Mouse (Mus musculus): ENCODE results near the gene Gfpt2. TPM values are rescaled to one million over a fixed set of nuclear protein-coding genes. Genes with fewer than 3 reads are reported as not detected.

Gene Gfpt2
- polyA plus RNA-seq, 1 experiment from 2014 or later, result 12.6 TPM

GRCm38 (mm10) chr11:49876948-49877817 is 83.2 kb downstream of the Gfpt2 start:
- Histone ChIP-seq H3K4me1 (ENCODE audit: control insufficient read depth, insufficient read depth, low read length) (no peaks in the 10 kb centered on the region), H3K4me3 (ENCODE audit: low read length) (no peak overlapping the region), H3K27me3 (ENCODE audit: control insufficient read depth, insufficient read depth, low read length) (no peaks in the 10 kb centered on the region), H3K4me2 (replicated peaks; ENCODE audit: low read depth, low read length) (no peak overlapping the region), H3K9ac (ENCODE audit: low read depth, low read length) (no peak overlapping the region), H3K36me3 (ENCODE audit: control insufficient read depth, insufficient read depth, low read length) (peaks cover 32% of the 10 kb centered on the region), H3K27ac (ENCODE audit: low read depth, low read length) (no peak overlapping the region), H3K9me3 (ENCODE audit: control insufficient read depth, low read length) (no peaks in the 10 kb centered on the region)
- 90% methylated on average over 8 of the region's 8 CpGs for WGBS
- ATAC-seq (ENCODE audit: low FRiP score, low TSS enrichment), result peak; percentile 72; the same call in 1 of the 2 replicates

GRCm38 (mm10) chr11:49879950-49880642 is 86.1 kb downstream of the Gfpt2 start:
- no peak for ATAC-seq (ENCODE audit: low FRiP score, low TSS enrichment)
- no peaks in the 10 kb centered on the region for H3K9me3 ChIP-seq (ENCODE audit: control insufficient read depth, low read length)

GRCm38 (mm10) chr11:49883394-49883793 is 89.4 kb downstream of the Gfpt2 start:
- Histone ChIP-seq H3K9me3 (ENCODE audit: control insufficient read depth, low read length) (no peaks in the 10 kb centered on the region), H3K4me1 (ENCODE audit: control insufficient read depth, insufficient read depth, low read length) (no peaks in the 10 kb centered on the region), H3K4me3 (ENCODE audit: low read length) (no peak overlapping the region), H3K4me2 (replicated peaks; ENCODE audit: low read depth, low read length) (no peak overlapping the region), H3K27ac (ENCODE audit: low read depth, low read length) (no peak overlapping the region), H3K27me3 (ENCODE audit: control insufficient read depth, insufficient read depth, low read length) (no peaks in the 10 kb centered on the region), H3K36me3 (ENCODE audit: control insufficient read depth, insufficient read depth, low read length) (peaks cover 36% of the 10 kb centered on the region), H3K9ac (ENCODE audit: low read depth, low read length) (no peak overlapping the region)
- no peak for ATAC-seq (ENCODE audit: low FRiP score, low TSS enrichment)
- WGBS, result 92% methylated on average over 3 of the region's 3 CpGs

More at GRCm38 (mm10) chr11:49879950-49880642, 86.1 kb downstream of the Gfpt2 start:
- Histone ChIP-seq H3K9ac (ENCODE audit: low read depth, low read length) (no peak overlapping the region), H3K27ac (ENCODE audit: low read depth, low read length) (no peak overlapping the region), H3K4me2 (replicated peaks; ENCODE audit: low read depth, low read length) (no peak overlapping the region), H3K4me1 (ENCODE audit: control insufficient read depth, insufficient read depth, low read length) (no peaks in the 10 kb centered on the region), H3K36me3 (ENCODE audit: control insufficient read depth, insufficient read depth, low read length) (peaks cover 34% of the 10 kb centered on the region), H3K4me3 (ENCODE audit: low read length) (no peak overlapping the region), H3K27me3 (ENCODE audit: control insufficient read depth, insufficient read depth, low read length) (no peaks in the 10 kb centered on the region)
- WGBS, result 92% methylated on average over 3 of the region's 3 CpGs

Small RNAs within 50 kb of the gene (microRNA-seq; reads per million reads assigned to microRNA genes)
- gene Gm23813, result not detected

Other genes with a start within 250 kb of the Gfpt2 start
- gene Olfr1380, start 237.3 kb upstream of the Gfpt2 start, polyA plus RNA-seq (2014; fragmentation: Nextera tagmentation; extraction: Ambion mirVana), result not detected in 2 replicates
- 6.5 and 10.6 TPM in 2 replicates for gene Flt4, start 184.9 kb upstream of the Gfpt2 start, polyA plus RNA-seq (2014; fragmentation: Nextera tagmentation; extraction: Ambion mirVana)
- gene Scgb3a1, start 130.6 kb upstream of the Gfpt2 start, polyA plus RNA-seq (2014; fragmentation: Nextera tagmentation; extraction: Ambion mirVana), result not detected in 2 replicates
- gene Cnot6, start 81.5 kb upstream of the Gfpt2 start, polyA plus RNA-seq (2014; fragmentation: Nextera tagmentation; extraction: Ambion mirVana), result 75.3 and 77.4 TPM in 2 replicates
- 19.3 and 33.9 TPM in 2 replicates for gene Mapk9, start 52.6 kb downstream of the Gfpt2 start, polyA plus RNA-seq (2014; fragmentation: Nextera tagmentation; extraction: Ambion mirVana)
- not detected in 2 replicates for gene Rasgef1c, start 107.7 kb downstream of the Gfpt2 start, polyA plus RNA-seq (2014; fragmentation: Nextera tagmentation; extraction: Ambion mirVana)
- gene Rnf130, start 231.2 kb downstream of the Gfpt2 start, polyA plus RNA-seq (2014; fragmentation: Nextera tagmentation; extraction: Ambion mirVana), result 69.3 and 71.2 TPM in 2 replicates

All from kidney, embryonic 14.5 days (tissue).